Mouse (Mus musculus): ENCODE measurements around the gene Hoxd9. TPM values are rescaled to one million over a fixed set of nuclear protein-coding genes. Genes with fewer than 3 reads are reported as not detected.

Hoxd9 gene
- polyA plus RNA-seq, 1 experiment: 0.31 TPM

DNA sequence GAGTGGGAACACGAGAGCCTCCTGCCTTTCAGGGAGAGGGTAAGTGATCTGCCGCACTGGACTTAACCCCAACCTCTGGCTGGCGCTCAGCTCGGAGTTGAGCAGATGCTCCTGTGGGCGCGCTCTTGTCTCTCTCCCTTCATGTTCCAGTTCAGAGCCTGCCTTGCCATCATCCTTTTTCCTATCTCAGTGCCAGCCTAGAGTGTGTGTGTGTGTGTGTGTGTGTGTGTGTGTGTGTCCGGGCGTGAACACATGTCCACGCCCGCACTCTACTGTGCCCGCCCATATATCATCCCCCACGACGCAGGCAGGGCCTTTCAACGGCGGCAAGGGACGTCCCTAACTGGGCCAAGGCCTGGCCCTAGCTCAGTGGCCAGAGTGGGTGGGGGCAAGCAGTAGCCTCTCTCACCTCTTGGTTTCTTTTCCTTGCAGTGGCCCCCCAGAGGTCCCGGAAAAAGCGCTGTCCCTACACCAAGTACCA is 14.0 kb upstream of the Hoxd9 start:
- 7% methylated on average over 18 of the region's 18 CpGs for WGBS
- Histone ChIP-seq H3K4me3 (ENCODE audit: control insufficient read depth, insufficient read depth, low read length) (no peak overlapping the region), H3K4me1 (replicated peaks; ENCODE audit: control insufficient read depth, insufficient read depth, low read length) (no peaks in the 10 kb centered on the region), H3K27me3 (ENCODE audit: control insufficient read depth, insufficient read depth, low read length) (peaks cover 25% of the 10 kb centered on the region), H3K27ac (ENCODE audit: control insufficient read depth, insufficient read depth, low read length) (no peak overlapping the region), H3K36me3 (ENCODE audit: control insufficient read depth, insufficient read depth, low read length) (no peaks in the 10 kb centered on the region)
- no peak for DNase-seq
- TF ChIP-seq CTCF (IDR thresholded peaks at IDR 0.05; ENCODE audit: borderline replicate concordance, control insufficient read depth, extremely low read depth, insufficient read depth, low read length, poor library complexity) (no peak), POLR2A (IDR thresholded peaks at IDR 0.05; ENCODE audit: control insufficient read depth, extremely low read depth, insufficient read depth, low read length, poor library complexity) (no peak)

DNA sequence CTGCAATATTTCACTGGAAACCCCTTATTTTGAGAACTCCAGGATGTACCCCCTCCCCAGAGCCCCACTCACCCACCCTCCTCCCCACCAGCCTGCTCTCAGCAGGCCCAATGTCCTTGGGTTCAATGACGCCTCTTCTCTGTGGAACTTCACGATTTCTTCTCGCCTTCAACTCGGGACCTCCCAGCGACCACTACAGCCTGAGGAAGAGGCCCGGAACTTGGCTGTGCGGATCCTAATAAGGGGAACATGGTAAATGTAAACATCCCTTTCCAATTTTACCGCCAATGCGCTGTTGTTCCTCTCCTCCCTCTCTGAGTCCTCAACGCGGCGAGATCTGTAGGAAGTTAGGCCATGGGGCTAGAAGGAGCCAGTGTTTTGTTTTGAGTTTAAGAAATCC is 13.4 kb upstream of the Hoxd9 start:
- DNase-seq: no peak
- no peaks in the 10 kb centered on the region for H3K36me3 ChIP-seq (ENCODE audit: control insufficient read depth, insufficient read depth, low read length)
- peaks cover 27% of the 10 kb centered on the region for H3K27me3 ChIP-seq (ENCODE audit: control insufficient read depth, insufficient read depth, low read length)
- no peak for TF ChIP-seq CTCF (IDR thresholded peaks at IDR 0.05; ENCODE audit: borderline replicate concordance, control insufficient read depth, extremely low read depth, insufficient read depth, low read length, poor library complexity)
- no peak for TF ChIP-seq POLR2A (IDR thresholded peaks at IDR 0.05; ENCODE audit: control insufficient read depth, extremely low read depth, insufficient read depth, low read length, poor library complexity)
- H3K4me3 ChIP-seq (ENCODE audit: control insufficient read depth, insufficient read depth, low read length): no peak overlapping the region
- WGBS: 13% methylated on average over 12 of the region's 12 CpGs
- no peak overlapping the region for H3K27ac ChIP-seq (ENCODE audit: control insufficient read depth, insufficient read depth, low read length)
- H3K4me1 ChIP-seq (replicated peaks; ENCODE audit: control insufficient read depth, insufficient read depth, low read length): no peaks in the 10 kb centered on the region

DNA sequence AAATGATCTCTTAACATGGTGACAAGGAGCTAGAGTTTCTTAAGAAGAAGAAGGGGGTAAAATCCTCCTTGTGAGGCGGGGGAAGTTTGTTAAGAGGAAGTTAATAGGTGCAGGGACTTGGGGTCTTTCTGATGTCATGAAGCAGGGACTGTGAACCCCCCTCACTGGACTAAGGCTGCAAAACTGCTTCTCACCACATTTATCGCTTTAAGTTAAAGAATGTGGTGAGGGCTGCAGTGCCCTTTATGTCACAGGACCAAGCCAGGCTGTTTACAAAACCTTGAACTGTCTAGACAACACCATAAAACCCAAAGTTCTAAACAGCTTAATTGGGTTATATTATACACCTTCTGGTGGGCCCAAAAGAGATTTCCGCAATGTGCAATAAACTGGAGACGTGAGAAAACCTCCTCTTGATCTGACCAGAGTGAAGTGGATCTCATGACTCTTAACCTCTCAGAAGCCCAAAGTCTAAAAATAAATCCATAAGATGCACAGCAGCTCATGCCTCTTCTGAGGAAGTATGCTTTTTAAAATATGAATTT is 12.4 kb upstream of the Hoxd9 start:
- TF ChIP-seq POLR2A (IDR thresholded peaks at IDR 0.05; ENCODE audit: control insufficient read depth, extremely low read depth, insufficient read depth, low read length, poor library complexity): no peak
- TF ChIP-seq CTCF (IDR thresholded peaks at IDR 0.05; ENCODE audit: borderline replicate concordance, control insufficient read depth, extremely low read depth, insufficient read depth, low read length, poor library complexity): no peak
- Histone ChIP-seq H3K4me1 (replicated peaks; ENCODE audit: control insufficient read depth, insufficient read depth, low read length) (no peaks in the 10 kb centered on the region), H3K27ac (ENCODE audit: control insufficient read depth, insufficient read depth, low read length) (no peak overlapping the region), H3K36me3 (ENCODE audit: control insufficient read depth, insufficient read depth, low read length) (no peaks in the 10 kb centered on the region), H3K27me3 (ENCODE audit: control insufficient read depth, insufficient read depth, low read length) (peaks cover 27% of the 10 kb centered on the region), H3K4me3 (ENCODE audit: control insufficient read depth, insufficient read depth, low read length) (no peak overlapping the region)
- WGBS: 30% methylated on average over 4 of the region's 4 CpGs
- no peak for DNase-seq

DNA sequence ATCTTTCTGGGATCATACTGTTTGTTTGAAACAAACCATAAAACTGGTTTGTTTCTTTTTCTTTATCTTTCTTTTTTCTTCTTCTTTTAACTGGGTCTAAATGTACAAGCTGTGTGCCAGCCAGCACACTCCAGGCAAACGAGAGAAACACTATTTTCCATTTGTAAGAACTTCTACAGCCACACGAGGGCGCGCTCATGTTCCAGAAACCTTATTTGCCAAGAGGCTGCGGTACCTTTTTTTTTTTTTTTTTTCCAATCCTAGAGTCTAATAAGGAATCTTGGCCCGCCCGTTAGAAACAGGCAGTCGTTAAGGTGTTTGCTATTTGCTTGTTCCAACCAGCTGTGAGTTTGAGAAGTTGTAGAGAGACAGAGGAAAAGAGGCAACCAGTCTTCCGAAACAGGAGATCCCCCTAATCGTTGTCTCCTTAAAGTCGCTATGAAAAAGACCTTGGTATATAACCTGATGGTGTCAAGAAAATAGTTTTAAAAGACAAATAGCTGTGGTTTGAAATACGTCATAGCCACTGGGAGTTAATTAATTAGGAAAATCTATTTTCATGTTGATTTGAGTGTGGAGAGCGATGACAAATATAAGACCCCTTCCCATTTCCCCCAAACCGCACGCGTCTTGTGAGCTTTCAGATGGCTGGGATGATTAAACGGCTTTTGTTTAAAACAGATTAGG is 11.1 kb upstream of the Hoxd9 start:
- Histone ChIP-seq H3K27me3 (ENCODE audit: control insufficient read depth, insufficient read depth, low read length) (peaks cover 27% of the 10 kb centered on the region), H3K4me1 (replicated peaks; ENCODE audit: control insufficient read depth, insufficient read depth, low read length) (no peaks in the 10 kb centered on the region), H3K36me3 (ENCODE audit: control insufficient read depth, insufficient read depth, low read length) (no peaks in the 10 kb centered on the region), H3K4me3 (ENCODE audit: control insufficient read depth, insufficient read depth, low read length) (no peak overlapping the region), H3K27ac (ENCODE audit: control insufficient read depth, insufficient read depth, low read length) (no peak overlapping the region)
- TF ChIP-seq CTCF (IDR thresholded peaks at IDR 0.05; ENCODE audit: borderline replicate concordance, control insufficient read depth, extremely low read depth, insufficient read depth, low read length, poor library complexity): no peak
- TF ChIP-seq POLR2A (IDR thresholded peaks at IDR 0.05; ENCODE audit: control insufficient read depth, extremely low read depth, insufficient read depth, low read length, poor library complexity): no peak
- DNase-seq: no peak
- WGBS: 15% methylated on average over 17 of the region's 17 CpGs

DNA sequence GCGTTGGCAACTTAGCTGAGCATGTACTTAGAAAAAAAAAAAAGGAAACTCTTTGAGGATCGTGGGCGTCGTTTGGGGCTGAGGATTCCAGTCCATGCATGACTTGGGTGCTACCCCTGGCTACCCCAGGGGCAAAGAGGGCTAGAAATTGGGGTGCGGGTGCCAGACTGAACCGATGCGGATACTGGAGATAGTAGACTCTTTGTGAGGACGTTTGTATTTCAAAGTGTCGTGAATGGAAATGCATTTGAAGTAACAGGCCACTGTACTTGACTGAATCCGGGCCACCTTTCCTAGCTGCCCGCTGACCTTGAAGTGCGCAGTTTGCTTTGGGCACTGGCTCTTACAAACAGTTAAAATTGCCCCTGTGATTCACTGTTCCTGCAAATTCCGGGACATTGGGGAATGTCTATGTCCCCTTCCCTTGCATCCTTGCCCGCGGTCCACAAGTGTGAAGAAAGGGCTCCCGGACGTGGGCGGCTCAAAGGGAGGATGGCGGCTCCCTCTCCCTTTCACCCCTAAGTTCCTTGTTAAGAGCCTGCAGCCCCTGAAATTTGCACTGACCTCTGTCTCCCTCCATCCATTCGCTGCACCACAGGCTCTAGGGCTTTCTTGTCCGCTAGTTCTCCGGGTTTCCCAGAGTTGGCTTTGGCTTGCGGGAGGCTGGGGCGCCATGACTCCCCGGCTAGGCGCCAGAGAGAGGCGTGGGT is 10.4 kb upstream of the Hoxd9 start:
- Histone ChIP-seq H3K27me3 (ENCODE audit: control insufficient read depth, insufficient read depth, low read length) (peaks cover 29% of the 10 kb centered on the region), H3K4me3 (ENCODE audit: control insufficient read depth, insufficient read depth, low read length) (no peak overlapping the region), H3K36me3 (ENCODE audit: control insufficient read depth, insufficient read depth, low read length) (no peaks in the 10 kb centered on the region), H3K27ac (ENCODE audit: control insufficient read depth, insufficient read depth, low read length) (no peak overlapping the region), H3K4me1 (replicated peaks; ENCODE audit: control insufficient read depth, insufficient read depth, low read length) (no peaks in the 10 kb centered on the region)
- no peak for DNase-seq
- no peak for TF ChIP-seq CTCF (IDR thresholded peaks at IDR 0.05; ENCODE audit: borderline replicate concordance, control insufficient read depth, extremely low read depth, insufficient read depth, low read length, poor library complexity)
- TF ChIP-seq POLR2A (IDR thresholded peaks at IDR 0.05; ENCODE audit: control insufficient read depth, extremely low read depth, insufficient read depth, low read length, poor library complexity): no peak
- 8% methylated on average over 27 of the region's 27 CpGs for WGBS

DNA sequence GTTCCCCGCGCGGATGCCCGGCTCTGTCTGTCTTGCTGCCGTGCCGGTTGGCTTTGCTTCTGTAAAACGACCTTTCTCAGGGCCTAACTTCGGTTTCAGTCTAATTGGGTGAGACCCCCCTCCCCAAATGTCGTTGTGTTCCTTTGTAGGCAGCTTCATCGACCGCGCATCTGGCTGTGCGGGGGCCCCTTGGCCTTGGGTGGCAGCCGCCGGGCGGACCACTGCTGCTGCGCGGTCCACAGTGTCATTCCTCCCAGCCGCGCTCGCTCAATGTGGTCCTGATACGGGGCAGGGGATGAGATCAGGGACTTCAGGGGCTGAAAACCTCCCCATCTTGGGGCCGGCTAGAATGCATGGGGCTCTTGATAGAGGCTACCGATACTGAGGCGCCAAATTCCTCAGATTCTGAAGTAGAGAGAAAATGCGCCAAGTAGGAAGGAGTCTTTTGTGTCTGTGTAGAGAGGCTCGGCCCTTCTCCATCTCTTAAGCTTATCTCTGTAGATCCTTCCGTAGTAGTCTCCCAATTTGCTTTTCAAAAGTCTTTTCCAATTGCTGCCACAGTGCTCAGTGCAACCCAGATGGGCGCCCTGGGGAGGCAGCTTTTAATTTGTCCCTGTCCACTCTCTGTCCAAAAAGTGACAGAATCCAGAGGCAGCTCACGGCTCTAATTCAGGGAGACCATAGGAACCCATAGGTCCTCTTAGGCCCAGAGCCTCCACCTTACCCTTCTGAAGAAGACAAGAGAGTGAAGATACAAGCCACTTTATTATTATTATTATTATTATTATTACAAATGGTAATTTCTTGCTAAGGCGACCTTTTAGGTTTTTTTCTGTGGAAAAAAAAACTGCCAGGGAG is 9.6 kb upstream of the Hoxd9 start:
- no peak for DNase-seq
- H3K4me1 ChIP-seq (replicated peaks; ENCODE audit: control insufficient read depth, insufficient read depth, low read length): no peaks in the 10 kb centered on the region
- no peak for TF ChIP-seq POLR2A (IDR thresholded peaks at IDR 0.05; ENCODE audit: control insufficient read depth, extremely low read depth, insufficient read depth, low read length, poor library complexity)
- no peak for TF ChIP-seq CTCF (IDR thresholded peaks at IDR 0.05; ENCODE audit: borderline replicate concordance, control insufficient read depth, extremely low read depth, insufficient read depth, low read length, poor library complexity)
- H3K4me3 ChIP-seq (ENCODE audit: control insufficient read depth, insufficient read depth, low read length): no peak overlapping the region
- H3K27ac ChIP-seq (ENCODE audit: control insufficient read depth, insufficient read depth, low read length): no peak overlapping the region
- WGBS: 8% methylated on average over 31 of the region's 31 CpGs
- peaks cover 34% of the 10 kb centered on the region for H3K27me3 ChIP-seq (ENCODE audit: control insufficient read depth, insufficient read depth, low read length)
- no peaks in the 10 kb centered on the region for H3K36me3 ChIP-seq (ENCODE audit: control insufficient read depth, insufficient read depth, low read length)

Measured in thymus, adult 2 months (tissue).